Mouse (Mus musculus): ENCODE results near the gene Hmx1.
A peak's percentile ranks its signal among the peaks of the same experiment; 100 is the strongest.

Hmx1 gene

GRCm38 (mm10) chr5:35398310-35398910 is 9.5 kb downstream of the Hmx1 start:
- no peak for DNase-seq (ENCODE audit: low read depth, low spot score)

DNA sequence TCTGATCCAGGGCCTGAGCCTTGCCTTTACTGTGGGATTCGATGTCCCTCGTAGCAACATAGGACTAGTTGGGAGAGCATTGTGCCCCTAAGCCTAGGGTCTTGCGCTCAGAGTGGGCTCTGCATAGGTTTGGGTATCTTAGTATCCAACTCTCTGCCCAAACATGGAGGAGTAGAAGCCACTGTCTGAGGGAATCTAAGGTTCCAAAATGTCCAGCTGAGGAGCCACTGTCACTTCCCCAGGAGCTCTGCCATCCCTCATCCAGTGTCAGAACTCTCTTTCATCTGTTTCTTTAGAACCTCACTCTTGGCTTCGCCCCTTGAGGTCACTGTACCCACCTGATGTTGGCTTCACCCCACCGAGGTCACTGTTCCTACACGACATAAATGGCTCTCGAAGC is 10.2 kb downstream of the Hmx1 start:
- no peak for DNase-seq (ENCODE audit: low read depth, low spot score)

DNA sequence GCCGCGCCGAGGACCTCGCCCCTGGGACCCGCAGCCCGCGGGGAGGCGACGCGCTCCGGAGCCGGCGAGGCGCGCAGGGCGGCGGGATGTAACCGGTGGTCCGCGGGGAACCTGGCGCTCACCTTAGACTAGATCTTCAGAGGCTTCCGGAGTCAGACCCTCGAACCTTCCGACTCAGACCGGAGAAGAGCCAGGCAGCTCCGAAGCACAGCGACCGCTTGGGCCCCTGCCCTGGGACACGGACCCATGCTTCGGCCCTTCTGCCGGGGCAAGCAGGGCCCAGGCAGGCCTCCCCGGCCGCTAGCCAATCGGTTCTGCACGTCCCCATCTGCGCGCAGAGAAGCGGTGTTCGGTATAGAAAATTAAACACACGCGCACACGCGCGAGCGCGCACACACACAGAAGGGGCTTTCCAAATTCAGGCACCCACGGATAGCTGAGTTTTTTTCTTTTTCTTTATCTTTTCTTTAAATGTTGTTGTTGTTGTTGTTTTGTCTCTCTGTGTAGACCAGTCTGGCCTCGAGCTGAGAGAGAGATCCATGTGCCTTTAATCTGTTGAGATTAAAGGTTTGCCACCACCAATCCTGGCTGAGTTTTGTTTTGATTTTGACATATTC is 10.9 kb downstream of the Hmx1 start:
- no peak for DNase-seq (ENCODE audit: low read depth, low spot score)

DNA sequence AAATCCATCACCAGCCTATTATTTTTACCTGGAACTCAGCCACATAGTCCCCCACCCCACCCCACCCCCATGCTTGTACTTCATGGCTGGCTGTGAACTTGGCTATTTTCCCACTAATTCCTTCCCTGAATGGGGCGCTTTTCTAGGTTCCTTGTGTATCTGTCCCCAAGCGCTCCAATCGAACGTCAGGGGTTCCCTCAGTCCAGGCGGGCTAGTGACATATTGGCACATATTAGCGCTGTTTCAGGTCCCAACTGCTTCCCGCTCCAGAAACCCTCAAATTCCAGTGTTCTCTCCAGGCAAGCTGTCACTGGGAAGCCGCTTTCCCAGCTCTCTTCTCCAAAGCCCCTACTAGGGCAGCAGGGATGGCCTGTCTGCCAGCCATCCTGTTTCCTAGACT is 12.3 kb downstream of the Hmx1 start:
- no peak for DNase-seq (ENCODE audit: low read depth, low spot score)

DNA sequence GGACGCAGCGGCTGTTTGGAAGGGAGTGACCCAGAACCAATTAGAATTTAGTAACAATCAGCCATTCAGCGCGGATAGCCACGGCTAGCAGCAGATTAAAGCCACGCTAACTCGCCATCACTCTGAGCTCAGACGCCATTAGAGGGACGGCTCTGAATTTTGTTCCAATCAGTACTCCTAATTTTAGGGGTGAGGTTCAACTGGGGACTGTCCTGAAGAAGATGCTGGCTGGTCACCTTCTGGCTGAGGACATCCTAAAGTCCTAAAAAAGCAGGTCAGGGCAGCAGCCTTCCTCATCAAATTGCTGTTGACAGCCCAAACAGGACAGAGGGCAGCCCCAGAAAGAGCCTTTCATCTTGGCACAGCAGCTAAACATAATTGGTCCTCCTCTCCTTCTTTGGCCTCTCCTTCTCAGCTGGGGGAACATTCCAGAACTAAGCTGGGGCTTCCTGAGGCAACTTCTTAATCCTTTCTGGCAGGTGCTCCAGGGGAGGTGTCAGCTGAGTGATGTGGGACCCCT is 18.6 kb downstream of the Hmx1 start:
- DNase-seq (ENCODE audit: low read depth, low spot score), result no peak

DNA sequence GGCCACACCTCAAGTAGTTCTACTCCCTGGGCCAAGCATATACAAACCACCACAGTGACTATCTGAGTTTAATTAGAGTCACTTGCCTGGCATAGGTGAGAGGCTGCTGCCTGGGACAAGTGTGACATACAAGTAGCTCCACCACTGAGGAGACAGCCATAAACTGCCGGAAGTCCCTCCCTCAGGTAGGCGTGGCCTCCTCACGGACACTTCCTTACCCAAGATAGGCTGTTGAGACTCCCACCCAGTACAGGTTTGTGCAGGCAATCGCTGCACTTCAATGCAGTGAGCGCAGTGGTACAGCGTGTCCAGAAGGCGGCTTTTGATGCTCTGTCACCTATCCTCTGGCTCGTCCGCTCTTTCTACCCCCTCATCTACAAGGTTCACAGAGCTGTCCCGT is 22.1 kb downstream of the Hmx1 start:
- no peak for DNase-seq (ENCODE audit: low read depth, low spot score)

- DNase-seq (ENCODE audit: low read depth, low spot score), result no peak
Observed at GRCm38 (mm10) chr5:35412833-35413232, 23.9 kb downstream of the Hmx1 start.

GRCm38 (mm10) chr5:35417707-35418106 is 28.8 kb downstream of the Hmx1 start:
- no peak for DNase-seq (ENCODE audit: low read depth, low spot score)

- no peak for DNase-seq (ENCODE audit: low read depth, low spot score)
Observed at GRCm38 (mm10) chr5:35421622-35422021, 32.7 kb downstream of the Hmx1 start.

- no peak for DNase-seq (ENCODE audit: low read depth, low spot score)
Observed at GRCm38 (mm10) chr5:35425218-35425617, 36.3 kb downstream of the Hmx1 start.

- DNase-seq (ENCODE audit: low read depth, low spot score), result no peak
Observed at GRCm38 (mm10) chr5:35427901-35428300, 39.0 kb downstream of the Hmx1 start.

GRCm38 (mm10) chr5:35428421-35428820 is 39.5 kb downstream of the Hmx1 start:
- DNase-seq (ENCODE audit: low read depth, low spot score), result no peak

- no peak for DNase-seq (ENCODE audit: low read depth, low spot score)
Observed at GRCm38 (mm10) chr5:35432098-35432497, 43.2 kb downstream of the Hmx1 start.

DNA sequence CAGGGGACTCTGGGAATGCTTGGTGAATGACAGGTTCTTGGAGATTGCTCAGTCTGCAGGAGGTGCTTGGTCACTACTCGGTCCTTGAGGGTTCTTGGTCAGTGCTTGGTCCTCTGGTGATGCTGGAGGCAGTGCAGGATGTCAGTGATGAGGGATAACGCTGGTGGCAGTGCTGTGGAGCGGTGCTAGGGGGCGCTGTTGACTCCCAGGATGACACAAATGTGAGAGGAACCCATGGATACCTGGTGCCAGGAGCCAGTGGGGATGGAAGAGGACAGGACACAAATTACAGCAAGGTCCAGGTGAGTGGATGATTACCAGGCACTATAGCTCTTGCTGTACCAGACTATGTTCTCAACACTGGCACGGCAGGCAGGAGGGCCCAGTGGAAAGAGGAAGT is 45.1 kb downstream of the Hmx1 start:
- no peak for DNase-seq (ENCODE audit: low read depth, low spot score)

GRCm38 (mm10) chr5:35434703-35435102 is 45.8 kb downstream of the Hmx1 start:
- no peak for DNase-seq (ENCODE audit: low read depth, low spot score)

DNA sequence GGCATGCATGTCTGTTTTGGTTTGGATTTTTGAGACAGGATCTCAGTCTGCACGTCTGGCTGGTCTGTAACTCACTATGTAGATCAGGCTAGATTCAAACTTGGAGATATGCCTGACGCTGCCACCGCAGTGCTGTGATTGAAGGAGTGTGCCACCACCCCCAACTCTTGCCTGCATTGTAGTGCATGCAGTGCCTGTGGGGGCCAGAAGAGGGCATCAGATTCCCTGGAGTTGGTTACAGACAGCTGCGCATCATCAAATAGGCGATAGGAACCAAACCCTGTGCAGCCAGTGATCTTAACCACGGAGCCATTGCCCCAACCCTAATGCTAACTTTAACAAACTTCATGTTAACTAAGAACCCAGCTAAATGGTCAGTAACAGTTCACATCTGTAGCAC is 49.9 kb downstream of the Hmx1 start:
- no peak for DNase-seq (ENCODE audit: low read depth, low spot score)

- DNase-seq (ENCODE audit: low read depth, low spot score), result no peak
Observed at GRCm38 (mm10) chr5:35440459-35440858, 51.6 kb downstream of the Hmx1 start.

GRCm38 (mm10) chr5:35441411-35441810 is 52.5 kb downstream of the Hmx1 start:
- DNase-seq (ENCODE audit: low read depth, low spot score), result no peak

DNA sequence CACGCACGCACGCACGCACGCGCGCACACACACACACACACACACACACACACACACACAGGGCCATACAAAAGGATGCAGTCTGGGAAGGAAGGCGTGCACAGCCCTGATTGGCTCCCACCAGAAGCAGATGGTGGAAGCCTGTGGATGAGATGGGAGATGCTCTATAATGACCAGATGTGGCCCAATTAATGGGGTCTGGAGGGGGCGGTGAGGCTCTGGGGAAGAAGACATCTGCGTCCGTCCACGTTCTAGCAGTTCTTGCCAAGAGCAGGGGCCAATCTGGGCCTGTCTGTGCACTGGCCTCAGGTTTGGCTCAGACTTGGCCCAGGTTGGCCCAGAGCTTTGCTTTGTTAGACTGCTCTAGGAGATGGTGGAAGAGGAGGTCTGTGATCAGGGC is 55.8 kb downstream of the Hmx1 start:
- no peak for DNase-seq (ENCODE audit: low read depth, low spot score)

- peak; percentile 59 for DNase-seq (ENCODE audit: low read depth, low spot score)
Observed at GRCm38 (mm10) chr5:35447656-35448443, 58.9 kb downstream of the Hmx1 start.

Measured in 3T3-L1 (cell line).